Mouse (Mus musculus) myocyte (in vitro differentiated cells): ENCODE measurements at regions not wholly inside any gene's neighbourhood (a gene's known extent, or its start where the extent isn't known, plus 50 kb on each side); places are given as distances from the start of the nearest gene placed in this dataset.

Source experiments
- CEBPB ChIP-seq: IDR thresholded peaks from 2 replicates; pipeline ENCODE4 v1.6.1; 2011; ENCODE audit warnings: mild to moderate bottlenecking, moderate library complexity; ENCODE audit not compliant: poor library complexity, insufficient read depth, severe bottlenecking
- E2F4 ChIP-seq: IDR thresholded peaks from one replicate; pipeline ENCODE4 v1.6.1; 2011; ENCODE audit warnings: mild to moderate bottlenecking, control low read depth, moderate library complexity; ENCODE audit not compliant: insufficient read depth
- MAX ChIP-seq: IDR thresholded peaks from one replicate; pipeline ENCODE4 v1.6.1; 2011; ENCODE audit warnings: low read depth, mild to moderate bottlenecking, control low read depth
- MYOD1 ChIP-seq, 3 experiments: IDR thresholded peaks; one replicate each; pipeline ENCODE4 v1.6.1; 2011; ENCODE audit warnings: control low read depth in 2 of 3, low read depth in 2 of 3, mild to moderate bottlenecking in 2 of 3, moderate library complexity in 1 of 3; ENCODE audit not compliant: insufficient read length in 2 of 3, control insufficient read depth in 1 of 3
- POLR2A ChIP-seq: IDR thresholded peaks from one replicate; pipeline ENCODE4 v1.6.1; 2011; ENCODE audit warnings: low read depth, mild to moderate bottlenecking, control low read depth, moderate library complexity; ENCODE audit not compliant: insufficient read length
- TCF12 ChIP-seq: IDR thresholded peaks from one replicate; pipeline ENCODE4 v1.6.1; 2011; ENCODE audit warnings: mild to moderate bottlenecking, control low read depth; ENCODE audit not compliant: poor library complexity, insufficient read depth, severe bottlenecking
- USF1 ChIP-seq: IDR thresholded peaks from one replicate; pipeline ENCODE4 v1.6.1; 2011; ENCODE audit warnings: low read depth, mild to moderate bottlenecking, control low read depth, moderate library complexity

DNA sequence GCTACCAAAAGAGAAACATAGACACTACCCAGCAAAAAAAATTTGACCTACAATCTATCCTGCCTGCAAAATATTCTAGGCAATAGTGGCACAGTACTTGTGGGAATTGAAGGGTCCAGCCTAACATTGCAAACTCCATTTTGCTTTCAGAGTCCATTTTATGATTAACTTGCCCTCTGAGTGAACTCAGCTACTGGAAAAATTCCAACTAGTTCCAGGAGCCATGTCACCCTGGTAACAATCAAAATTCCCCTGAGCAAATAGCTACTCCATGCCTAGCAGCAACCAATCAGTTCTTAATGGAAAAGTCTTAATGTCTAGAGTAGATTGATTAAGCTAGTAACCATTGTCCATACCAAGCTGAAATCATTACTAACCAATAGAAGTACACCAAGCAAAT, 104.3 kb upstream of the Ankrd50 start:
- TF ChIP-seq MYOD1 (IDR thresholded peaks at IDR 0.05; ENCODE audit: control insufficient read depth in 1 of 3, insufficient read length in 2 of 3, low read depth in 2 of 3) (no peak), POLR2A (no peak), E2F4 (no peak), MAX (no peak), TCF12 (no peak), USF1 (no peak), CEBPB (no peak)
